Comparison of ENCODE assay signal across 8 mouse cellular contexts in genomic region chr3:67583846-67584186, GRCm38 (mm10). TPM values are rescaled to one million over a fixed set of nuclear protein-coding genes. Genes with fewer than 3 reads are reported as not detected.
DNase-seq lines count a peak whose midpoint lies in the region; ATAC-seq and TF ChIP-seq lines count a peak whose summit lies in the region.

No protein-coding gene starts in this region.

- no peak overlapping the region for H3K9ac ChIP-seq in heart, embryonic 15.5 days
- H3K9ac ChIP-seq in forebrain, embryonic 16.5 days (replicated peaks; ENCODE audit: low read depth, low read length): no peak overlapping the region

- no peak for ATAC-seq in heart, embryonic 15.5 days (replicated peaks; ENCODE audit: insufficient number of reproducible peaks, insufficient read depth, low FRiP score, low read depth)
- no peak for ATAC-seq in forebrain, embryonic 16.5 days

- TF ChIP-seq POLR2A in myocyte (IDR thresholded peaks at IDR 0.05; ENCODE audit: insufficient read length, low read depth): no peak

- intact Hi-C loops in heart, postnatal 36 days (cut with DNase I): loop anchor here (5.0 to 10.0 kb wide), 2 partner anchors 152 to 599 kb away; partner anchors contain the start of genes Gfm1, Rsrc1 and Shox2

- H3K79me2 ChIP-seq in myocyte (ENCODE audit: control insufficient read depth, insufficient read depth): peaks cover 9% of the 10 kb centered on the region

- 75% methylated on average over 6 of the region's 6 CpGs for WGBS in heart, embryonic 15.5 days
- WGBS in forebrain, embryonic 16.5 days: 88% methylated on average over 6 of the region's 6 CpGs

- peak overlapping the region; percentile 81 for H3K4me3 ChIP-seq in heart, embryonic 15.5 days
- no peak overlapping the region for H3K4me3 ChIP-seq in forebrain, embryonic 16.5 days (replicated peaks; ENCODE audit: low read length)
- H3K4me3 ChIP-seq in myocyte: peak overlapping the region; percentile 66

- no peak for DNase-seq in heart, postnatal 36 days
- peak; percentile 37 to 52 for DNase-seq in kidney, postnatal 25 days
- no peak for DNase-seq in testis, postnatal 10 days (ENCODE audit: low spot score)
- DNase-seq in embryo, embryonic 10.5 days (ENCODE audit: low spot score): no peak
- DNase-seq in left cerebral cortex, adult 11 months (ENCODE audit: low spot score): no peak

- H3K9me3 ChIP-seq in heart, embryonic 15.5 days (replicated peaks): no peaks in the 10 kb centered on the region
- peaks cover 2% of the 10 kb centered on the region; the same call in 1 of the 2 replicates for H3K9me3 ChIP-seq in forebrain, embryonic 16.5 days (ENCODE audit: control insufficient read depth, low read length)

- H3K36me3 ChIP-seq in heart, embryonic 15.5 days: peaks cover 12% of the 10 kb centered on the region; the same call in 1 of the 2 replicates
- 0 out of 2 replicates have a peak, but pooled peaks cover 4% of the 10 kb centered on the region for H3K36me3 ChIP-seq in forebrain, embryonic 16.5 days (ENCODE audit: control insufficient read depth, insufficient read depth)
- H3K36me3 ChIP-seq in myocyte (ENCODE audit: control insufficient read depth, insufficient read depth): no peaks in the 10 kb centered on the region

- peak overlapping the region; percentile 87 for H3K4me2 ChIP-seq in heart, embryonic 15.5 days
- H3K4me2 ChIP-seq in forebrain, embryonic 16.5 days (ENCODE audit: low read length): peak overlapping the region; percentile 81
- peak overlapping the region; percentile 92 for H3K4me2 ChIP-seq in myocyte (ENCODE audit: low read depth)

- H3K4me1 ChIP-seq in heart, embryonic 15.5 days (replicated peaks): peaks cover 4% of the 10 kb centered on the region; the same call in 1 of the 2 replicates
- H3K4me1 ChIP-seq in forebrain, embryonic 16.5 days (replicated peaks; ENCODE audit: control insufficient read depth, insufficient read depth, low read length): peaks cover 14% of the 10 kb centered on the region

- H3ac ChIP-seq in myocyte (ENCODE audit: control insufficient read depth, insufficient read length): no peak overlapping the region

- no peak overlapping the region for H3K27ac ChIP-seq in heart, embryonic 15.5 days
- H3K27ac ChIP-seq in forebrain, embryonic 16.5 days (ENCODE audit: low read length): no peak overlapping the region

- no peaks in the 10 kb centered on the region; the same call in 1 of the 2 replicates for H3K27me3 ChIP-seq in heart, embryonic 15.5 days
- H3K27me3 ChIP-seq in forebrain, embryonic 16.5 days (replicated peaks; ENCODE audit: control insufficient read depth, insufficient read depth, low read length): peaks cover 4% of the 10 kb centered on the region; the same call in 1 of the 2 replicates
- H3K27me3 ChIP-seq in myocyte (ENCODE audit: control insufficient read depth, insufficient read depth, insufficient read length): no peaks in the 10 kb centered on the region

TF ChIP-seq in myocyte, 11 proteins besides CTCF, POLR2A, EP300 and RAD21:
- TF ChIP-seq POLR2AphosphoS2 (IDR thresholded peaks at IDR 0.05; ENCODE audit: insufficient read length, low read depth) (no peak), REST (IDR thresholded peaks at IDR 0.05; ENCODE audit: insufficient read depth, insufficient read length) (no peak), TCF12 (IDR thresholded peaks at IDR 0.05; ENCODE audit: insufficient read depth, poor library complexity, severe bottlenecking) (no peak), USF1 (IDR thresholded peaks at IDR 0.05; ENCODE audit: low read depth) (no peak), MYOG (IDR thresholded peaks at IDR 0.05; ENCODE audit: control insufficient read depth in 1 of 3, insufficient read depth in 1 of 3, insufficient read length in 2 of 3, low read depth in 2 of 3) (no peak), TCF3 (IDR thresholded peaks at IDR 0.05; ENCODE audit: insufficient read length, low read depth) (no peak), MYOD1 (IDR thresholded peaks at IDR 0.05; ENCODE audit: control insufficient read depth in 1 of 3, insufficient read length in 2 of 3, low read depth in 2 of 3) (no peak)

RNA-seq across cellular contexts. Expression of gene Mfsd1, which starts 1.3 kb away (rescaled TPM):
- polyA plus RNA-seq in heart, embryonic 15.5 days (2015; fragmentation: Nextera tagmentation; extraction: Ambion mirVana): 33.1 and 37.7 TPM in 2 replicates
- total RNA-seq in heart, postnatal 36 days (2021): 10 to 100 TPM; 29.5 to 32.0 TPM
- polyA plus RNA-seq in forebrain, embryonic 16.5 days (2015; fragmentation: Nextera tagmentation; extraction: Ambion mirVana): 35.5 and 45.2 TPM in 2 replicates
- polyA plus RNA-seq in myocyte (2012; fragmentation: generic; extraction: Trizol): 44.4 TPM

Comparison
In these comparisons a context has a peak if more than half of its experiments do, and no peak if none do; other contexts are left out.
1. DNase-seq: peak in kidney, postnatal 25 days (2 of 2); none in heart, postnatal 36 days (0 of 2), testis, postnatal 10 days (single experiment), embryo, embryonic 10.5 days (single experiment) and left cerebral cortex, adult 11 months (single experiment).
2. Peak in every context shown above with its lines, with median percentiles within 50 percentile points of each other: H3K4me2 ChIP-seq.